Mouse (Mus musculus): ENCODE data around the gene Tnfaip2. TPM values are rescaled to one million over a fixed set of nuclear protein-coding genes. Genes with fewer than 3 reads are reported as not detected.

Tnfaip2 gene
- polyA plus RNA-seq, 1 experiment from 2014 or later: 13.5 TPM

- Histone ChIP-seq H3K27ac (no peak overlapping the region), H3K9ac (no peak overlapping the region), H3K4me2 (no peak overlapping the region), H3K9me3 (no peaks in the 10 kb centered on the region), H3K4me3 (replicated peaks) (no peak overlapping the region), H3K27me3 (replicated peaks) (peaks cover 22% of the 10 kb centered on the region), H3K4me1 (peaks cover 8% of the 10 kb centered on the region; the same call in 1 of the 2 replicates), H3K36me3 (no peaks in the 10 kb centered on the region)
- no peak for ATAC-seq (ENCODE audit: insufficient read depth, low FRiP score, low read depth)
- 79% methylated on average over 6 of the region's 6 CpGs for WGBS
These were observed 3.4 kb upstream of the Tnfaip2 start for GRCm38 (mm10) chr12:111438850-111439249.

- Histone ChIP-seq H3K27ac (no peak overlapping the region), H3K27me3 (replicated peaks) (peaks cover 42% of the 10 kb centered on the region)
- no peak for ATAC-seq (ENCODE audit: insufficient read depth, low FRiP score, low read depth)
These were observed 1.4 kb upstream of the Tnfaip2 start for GRCm38 (mm10) chr12:111440701-111441373.

GRCm38 (mm10) chr12:111441523-111441922, 746 bp upstream of the Tnfaip2 start:
- H3K4me3 ChIP-seq (replicated peaks): no peak overlapping the region
- H3K9me3 ChIP-seq: no peaks in the 10 kb centered on the region
- H3K27ac ChIP-seq: no peak overlapping the region
- ATAC-seq (ENCODE audit: insufficient read depth, low FRiP score, low read depth): no peak
- peaks cover 17% of the 10 kb centered on the region for H3K4me1 ChIP-seq
- no peak overlapping the region for H3K9ac ChIP-seq
- 71% methylated on average over 3 of the region's 3 CpGs for WGBS
- peaks cover 49% of the 10 kb centered on the region for H3K27me3 ChIP-seq (replicated peaks)
- H3K36me3 ChIP-seq: no peaks in the 10 kb centered on the region
- no peak overlapping the region for H3K4me2 ChIP-seq

More at GRCm38 (mm10) chr12:111440701-111441373, 1.4 kb upstream of the Tnfaip2 start:
- no peak overlapping the region for H3K4me3 ChIP-seq (replicated peaks)
- H3K9me3 ChIP-seq: no peaks in the 10 kb centered on the region
- peaks cover 16% of the 10 kb centered on the region for H3K4me1 ChIP-seq
- H3K4me2 ChIP-seq: no peak overlapping the region
- H3K36me3 ChIP-seq: no peaks in the 10 kb centered on the region
- no peak overlapping the region for H3K9ac ChIP-seq
- WGBS: 80% methylated on average over 9 of the region's 9 CpGs

GRCm38 (mm10) chr12:111443011-111443870, 972 bp downstream of the Tnfaip2 start:
- Histone ChIP-seq H3K4me2 (peak overlapping the region; percentile 82), H3K9ac (no peak overlapping the region), H3K9me3 (no peaks in the 10 kb centered on the region), H3K27me3 (replicated peaks) (peaks cover 66% of the 10 kb centered on the region), H3K27ac (no peak overlapping the region), H3K4me1 (peaks cover 20% of the 10 kb centered on the region), H3K36me3 (no peaks in the 10 kb centered on the region), H3K4me3 (replicated peaks) (peak overlapping the region; percentile 40)
- 27% methylated on average over 15 of the region's 15 CpGs for WGBS
- ATAC-seq (ENCODE audit: insufficient read depth, low FRiP score, low read depth): peak; percentile 90

GRCm38 (mm10) chr12:111443921-111444831, 1.9 kb downstream of the Tnfaip2 start:
- no peak overlapping the region for H3K9ac ChIP-seq
- H3K36me3 ChIP-seq: no peaks in the 10 kb centered on the region
- H3K27me3 ChIP-seq (replicated peaks): peaks cover 76% of the 10 kb centered on the region
- no peak for ATAC-seq (ENCODE audit: insufficient read depth, low FRiP score, low read depth)
- H3K9me3 ChIP-seq: no peaks in the 10 kb centered on the region
- peak overlapping the region; percentile 40; the same call in 1 of the 2 replicates for H3K4me3 ChIP-seq (replicated peaks)
- H3K4me2 ChIP-seq: peak overlapping the region; percentile 21
- peaks cover 24% of the 10 kb centered on the region for H3K4me1 ChIP-seq
- 43% methylated on average over 10 of the region's 10 CpGs for WGBS
- H3K27ac ChIP-seq: no peak overlapping the region

GRCm38 (mm10) chr12:111445161-111445889, 3.1 kb downstream of the Tnfaip2 start:
- Histone ChIP-seq H3K4me3 (replicated peaks) (peak overlapping the region; percentile 26), H3K4me2 (peak overlapping the region; percentile 47), H3K9me3 (no peaks in the 10 kb centered on the region), H3K4me1 (peaks cover 34% of the 10 kb centered on the region), H3K27me3 (replicated peaks) (peaks cover 76% of the 10 kb centered on the region), H3K27ac (no peak overlapping the region), H3K36me3 (no peaks in the 10 kb centered on the region), H3K9ac (no peak overlapping the region)
- ATAC-seq (ENCODE audit: insufficient read depth, low FRiP score, low read depth): no peak
- 6% methylated on average over 52 of the region's 52 CpGs for WGBS

- H3K27ac ChIP-seq: no peak overlapping the region
- H3K4me3 ChIP-seq (replicated peaks): peak overlapping the region; percentile 26
- ATAC-seq (ENCODE audit: insufficient read depth, low FRiP score, low read depth): no peak
- no peaks in the 10 kb centered on the region for H3K9me3 ChIP-seq
- H3K36me3 ChIP-seq: no peaks in the 10 kb centered on the region
- WGBS: 17% methylated on average over 27 of the region's 27 CpGs
- H3K27me3 ChIP-seq (replicated peaks): peaks cover 73% of the 10 kb centered on the region
- H3K4me2 ChIP-seq: peak overlapping the region; percentile 47
- H3K9ac ChIP-seq: no peak overlapping the region
- peaks cover 36% of the 10 kb centered on the region for H3K4me1 ChIP-seq
These were observed 3.8 kb downstream of the Tnfaip2 start for GRCm38 (mm10) chr12:111445890-111446613.

- Histone ChIP-seq H3K4me1 (peaks cover 36% of the 10 kb centered on the region), H3K9me3 (no peaks in the 10 kb centered on the region), H3K27me3 (replicated peaks) (peaks cover 74% of the 10 kb centered on the region), H3K4me3 (replicated peaks) (no peak overlapping the region), H3K27ac (no peak overlapping the region), H3K9ac (no peak overlapping the region), H3K4me2 (no peak overlapping the region), H3K36me3 (no peaks in the 10 kb centered on the region)
- 42% methylated on average over 5 of the region's 5 CpGs for WGBS
- no peak for ATAC-seq (ENCODE audit: insufficient read depth, low FRiP score, low read depth)
These were observed 4.5 kb downstream of the Tnfaip2 start for GRCm38 (mm10) chr12:111446745-111447144.

- Histone ChIP-seq H3K36me3 (no peaks in the 10 kb centered on the region), H3K27me3 (replicated peaks) (peaks cover 74% of the 10 kb centered on the region), H3K4me1 (peaks cover 32% of the 10 kb centered on the region), H3K4me3 (replicated peaks) (no peak overlapping the region), H3K9me3 (no peaks in the 10 kb centered on the region), H3K9ac (no peak overlapping the region), H3K27ac (no peak overlapping the region), H3K4me2 (no peak overlapping the region)
- no peak for ATAC-seq (ENCODE audit: insufficient read depth, low FRiP score, low read depth)
- 44% methylated on average over 9 of the region's 9 CpGs for WGBS
These were observed 5.1 kb downstream of the Tnfaip2 start for GRCm38 (mm10) chr12:111447350-111447749.

- Histone ChIP-seq H3K9ac (no peak overlapping the region), H3K27ac (no peak overlapping the region), H3K4me3 (replicated peaks) (no peak overlapping the region), H3K27me3 (replicated peaks) (peaks cover 67% of the 10 kb centered on the region), H3K36me3 (no peaks in the 10 kb centered on the region), H3K4me1 (peaks cover 27% of the 10 kb centered on the region), H3K9me3 (no peaks in the 10 kb centered on the region), H3K4me2 (no peak overlapping the region)
- no peak for ATAC-seq (ENCODE audit: insufficient read depth, low FRiP score, low read depth)
- WGBS: 40% methylated on average over 22 of the region's 22 CpGs
These were observed 5.9 kb downstream of the Tnfaip2 start for GRCm38 (mm10) chr12:111447898-111448760.

Data from stomach, embryonic 15.5 days (tissue).